Mouse (Mus musculus): ENCODE measurements at regions not wholly inside any gene's neighbourhood (a gene's known extent, or its start where the extent isn't known, plus 50 kb on each side); places are given as distances from the start of the nearest gene placed in this dataset.

DNA sequence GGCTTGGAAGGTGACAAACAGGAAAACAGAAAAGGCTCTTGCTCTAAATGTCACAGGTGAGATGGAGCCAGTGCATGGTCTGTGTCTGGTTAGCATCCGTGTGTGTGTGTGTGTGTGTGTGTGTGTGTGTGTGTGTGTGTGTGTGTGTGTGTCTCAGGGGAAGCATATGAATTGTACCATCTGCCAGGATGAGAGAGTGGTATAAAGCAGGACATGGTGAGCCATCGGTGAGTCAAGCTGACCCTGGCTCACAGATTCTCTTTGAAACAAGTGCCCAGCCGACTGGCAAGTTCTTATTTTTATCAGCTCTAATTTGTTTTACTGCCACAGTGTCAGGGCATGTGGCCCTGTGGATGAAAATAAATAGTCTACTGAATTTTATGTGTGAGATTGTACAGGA, 153.6 kb upstream of the Phyhipl start:
- Histone ChIP-seq H3K9me3 (no peaks in the 10 kb centered on the region), H3K4me1 (no peaks in the 10 kb centered on the region), H3K4me2 (no peak overlapping the region), H3K36me3 (no peaks in the 10 kb centered on the region), H3K27ac (replicated peaks) (no peak overlapping the region), H3K4me3 (no peak overlapping the region), H3K9ac (no peak overlapping the region), H3K27me3 (replicated peaks) (no peaks in the 10 kb centered on the region)
- ATAC-seq (ENCODE audit: extremely low read depth, insufficient number of reproducible peaks, low FRiP score, low TSS enrichment) = no peak
- WGBS = 70% methylated on average over 3 of the region's 3 CpGs

DNA sequence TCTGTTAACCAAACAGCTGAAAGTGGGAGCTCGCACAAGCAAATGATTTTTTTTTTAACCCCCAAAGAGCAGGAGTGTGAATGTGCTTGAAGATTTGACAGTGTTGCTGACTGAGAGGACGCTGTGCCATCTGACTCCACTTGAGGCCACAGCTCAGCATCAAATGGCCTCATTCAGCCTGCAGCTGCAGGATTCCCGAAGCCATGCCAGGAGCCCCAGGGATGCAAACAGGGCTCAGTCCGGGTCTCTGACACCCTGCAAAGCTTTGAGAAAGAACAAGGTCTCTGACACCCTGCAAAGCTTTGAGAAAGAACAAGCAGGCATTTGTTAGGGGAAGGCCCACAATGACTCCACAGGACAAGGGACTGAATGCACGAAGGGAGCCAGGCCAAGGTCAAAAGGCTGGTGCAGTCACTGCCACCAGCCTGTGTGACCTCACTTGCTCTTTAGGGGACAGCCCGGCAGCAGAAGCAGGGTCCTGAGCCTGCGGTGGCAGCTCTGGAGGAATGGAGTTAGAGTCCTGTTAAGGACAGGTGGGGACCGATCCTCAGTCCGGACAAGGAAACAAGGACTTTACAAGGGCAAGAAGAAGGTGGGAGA, 151.1 kb upstream of the Phyhipl start:
- no peaks in the 10 kb centered on the region for H3K36me3 ChIP-seq
- no peaks in the 10 kb centered on the region for H3K9me3 ChIP-seq
- H3K4me3 ChIP-seq = no peak overlapping the region
- no peaks in the 10 kb centered on the region for H3K27me3 ChIP-seq (replicated peaks)
- 50% methylated on average over 9 of the region's 9 CpGs for WGBS
- no peaks in the 10 kb centered on the region for H3K4me1 ChIP-seq
- no peak overlapping the region for H3K27ac ChIP-seq (replicated peaks)
- H3K4me2 ChIP-seq = no peak overlapping the region
- no peak for ATAC-seq (ENCODE audit: extremely low read depth, insufficient number of reproducible peaks, low FRiP score, low TSS enrichment)
- no peak overlapping the region for H3K9ac ChIP-seq

DNA sequence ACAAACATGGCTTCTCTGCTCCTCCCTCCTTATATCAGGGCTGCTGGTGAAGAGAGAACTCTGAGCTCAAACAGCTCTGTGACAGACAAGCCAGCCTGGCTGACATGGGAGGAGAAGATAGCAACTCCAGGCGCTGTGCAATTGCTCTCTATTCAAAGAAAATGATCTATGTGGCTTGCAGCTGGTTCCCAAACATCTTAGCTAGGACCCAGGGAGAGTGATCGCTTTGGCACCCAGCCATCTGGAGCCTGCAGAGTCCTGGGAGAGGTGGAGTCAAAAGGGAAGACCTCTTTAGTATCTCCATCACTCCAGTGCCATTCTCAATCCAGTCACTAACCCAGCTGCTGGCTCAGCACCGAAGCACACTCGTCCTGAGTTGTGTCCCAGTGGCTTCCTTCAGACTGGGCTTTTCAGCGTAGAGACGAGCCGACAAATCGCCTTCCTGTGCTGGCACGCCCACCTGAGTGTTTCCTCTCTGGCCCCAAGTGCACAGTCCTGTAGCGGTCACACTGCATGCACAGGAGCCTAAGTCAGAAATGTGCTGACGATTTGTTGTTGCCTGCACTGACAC, 145.1 kb upstream of the Phyhipl start:
- Histone ChIP-seq H3K4me2 (no peak overlapping the region), H3K36me3 (no peaks in the 10 kb centered on the region), H3K4me1 (peaks cover 7% of the 10 kb centered on the region), H3K4me3 (no peak overlapping the region), H3K27me3 (replicated peaks) (no peaks in the 10 kb centered on the region), H3K9me3 (no peaks in the 10 kb centered on the region), H3K27ac (replicated peaks) (no peak overlapping the region), H3K9ac (no peak overlapping the region)
- 52% methylated on average over 11 of the region's 11 CpGs for WGBS
- ATAC-seq (ENCODE audit: extremely low read depth, insufficient number of reproducible peaks, low FRiP score, low TSS enrichment) = no peak

DNA sequence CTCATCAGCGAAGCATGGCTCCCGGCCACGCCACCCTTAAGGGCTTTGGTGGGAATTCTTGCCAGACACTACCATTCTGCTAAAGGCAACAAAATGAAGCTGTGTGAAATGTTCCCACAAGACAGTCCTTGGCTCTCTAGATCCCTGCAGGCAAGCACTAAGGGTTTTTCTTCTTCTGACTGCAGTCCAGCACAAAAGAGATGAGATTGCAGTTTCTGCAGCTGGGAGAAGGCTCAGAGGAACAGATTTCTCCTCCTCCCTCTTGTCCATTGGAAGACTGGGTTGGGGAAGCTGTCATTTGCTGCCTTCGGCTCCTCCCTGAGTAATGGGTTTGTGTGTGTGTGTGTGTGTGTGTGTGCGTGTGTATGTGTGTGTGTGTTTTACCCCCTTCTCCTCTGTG, 144.1 kb upstream of the Phyhipl start:
- H3K4me2 ChIP-seq = no peak overlapping the region
- H3K4me3 ChIP-seq = no peak overlapping the region
- no peak for ATAC-seq (ENCODE audit: extremely low read depth, insufficient number of reproducible peaks, low FRiP score, low TSS enrichment)
- WGBS = 71% methylated on average over 5 of the region's 5 CpGs
- H3K4me1 ChIP-seq = peaks cover 7% of the 10 kb centered on the region
- no peak overlapping the region for H3K27ac ChIP-seq (replicated peaks)
- H3K9me3 ChIP-seq = no peaks in the 10 kb centered on the region
- H3K27me3 ChIP-seq (replicated peaks) = no peaks in the 10 kb centered on the region
- H3K36me3 ChIP-seq = no peaks in the 10 kb centered on the region
- no peak overlapping the region for H3K9ac ChIP-seq

DNA sequence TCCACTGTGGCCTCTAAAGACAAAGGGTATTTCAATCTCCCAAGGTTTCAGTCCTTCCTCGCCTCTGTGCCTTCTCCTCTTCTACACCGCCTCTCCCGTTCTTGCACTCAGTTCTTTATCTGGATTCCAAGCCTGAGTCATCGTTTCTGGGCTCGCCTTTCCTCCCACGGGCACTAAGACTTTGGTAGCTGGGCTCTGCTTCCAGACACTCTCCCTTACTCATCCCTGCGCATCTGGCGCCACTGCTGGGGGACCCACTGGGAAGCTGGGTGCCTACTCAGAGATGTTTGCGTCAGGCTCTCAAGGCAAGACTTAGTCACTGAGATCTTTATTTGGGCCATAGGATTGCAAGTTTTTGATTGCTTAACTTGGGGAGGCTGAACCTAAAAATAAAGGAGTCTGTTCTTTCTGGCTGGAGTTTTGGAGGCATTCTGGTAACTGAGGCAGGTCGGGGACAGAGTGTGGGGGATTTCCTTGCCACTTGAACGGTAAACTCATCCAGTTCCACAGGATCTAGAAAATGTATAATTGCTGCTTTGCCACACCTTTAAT, 143.5 kb upstream of the Phyhipl start:
- H3K9ac ChIP-seq = no peak overlapping the region
- WGBS = 65% methylated on average over 11 of the region's 11 CpGs
- no peaks in the 10 kb centered on the region for H3K36me3 ChIP-seq
- no peaks in the 10 kb centered on the region for H3K27me3 ChIP-seq (replicated peaks)
- H3K27ac ChIP-seq (replicated peaks) = no peak overlapping the region
- no peaks in the 10 kb centered on the region for H3K9me3 ChIP-seq
- H3K4me1 ChIP-seq = peaks cover 7% of the 10 kb centered on the region
- no peak overlapping the region for H3K4me2 ChIP-seq
- no peak for ATAC-seq (ENCODE audit: extremely low read depth, insufficient number of reproducible peaks, low FRiP score, low TSS enrichment)
- H3K4me3 ChIP-seq = no peak overlapping the region

DNA sequence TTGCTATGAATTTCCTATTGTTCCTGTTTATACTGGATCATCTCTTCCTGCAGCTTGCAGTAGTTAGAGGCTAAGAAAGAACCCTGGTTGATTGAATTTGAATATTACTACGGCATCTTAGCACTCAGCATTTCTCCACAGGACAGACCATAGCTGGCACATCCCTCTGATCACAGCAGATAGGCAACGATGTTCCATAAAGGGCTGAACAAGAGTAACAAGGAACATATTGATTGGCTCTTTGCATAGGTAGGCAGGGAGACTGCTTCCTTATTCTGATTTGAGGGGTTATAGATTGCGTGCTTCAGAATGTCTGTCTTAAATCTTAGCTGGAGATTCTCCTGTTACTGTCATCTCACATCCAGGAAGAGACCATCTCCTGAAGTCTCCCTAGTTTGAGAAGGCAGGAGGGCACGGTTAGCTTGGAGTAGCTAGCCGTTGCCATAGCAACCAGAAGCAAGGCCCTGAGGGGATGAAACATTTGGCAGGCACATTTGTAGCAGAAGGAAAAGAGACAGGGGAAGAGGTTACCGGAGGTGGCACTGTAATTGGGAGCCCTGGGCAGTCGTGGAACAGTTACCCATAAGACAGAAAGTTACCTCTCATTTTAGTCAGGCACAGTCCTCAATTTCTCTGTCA, 133.2 kb upstream of the Phyhipl start:
- Histone ChIP-seq H3K36me3 (no peaks in the 10 kb centered on the region), H3K27me3 (replicated peaks) (no peaks in the 10 kb centered on the region), H3K4me3 (no peak overlapping the region), H3K4me1 (no peaks in the 10 kb centered on the region), H3K27ac (replicated peaks) (no peak overlapping the region), H3K9ac (no peak overlapping the region), H3K9me3 (no peaks in the 10 kb centered on the region), H3K4me2 (no peak overlapping the region)
- ATAC-seq (ENCODE audit: extremely low read depth, insufficient number of reproducible peaks, low FRiP score, low TSS enrichment) = no peak
- WGBS = 56% methylated on average over 7 of the region's 7 CpGs

DNA sequence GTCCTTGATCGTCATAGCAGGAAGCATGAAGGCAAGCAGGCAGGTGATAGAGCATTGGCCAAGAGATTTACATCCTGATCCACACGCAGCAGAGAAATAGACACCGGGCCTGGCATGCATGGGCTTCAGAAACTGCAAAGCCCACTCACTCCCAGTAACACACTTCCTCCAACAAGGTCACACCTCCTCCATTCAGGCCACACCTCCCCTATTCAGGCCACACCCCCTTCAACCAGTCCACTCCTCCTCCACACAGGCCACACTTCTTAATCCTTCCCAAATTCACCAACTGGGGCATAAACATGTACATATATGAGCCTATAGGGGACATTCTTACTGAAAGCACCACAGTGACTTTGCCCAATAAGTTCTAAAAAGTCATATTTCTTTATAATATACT, 125.3 kb upstream of the Phyhipl start:
- Histone ChIP-seq H3K27me3 (replicated peaks) (no peaks in the 10 kb centered on the region), H3K4me3 (no peak overlapping the region), H3K27ac (replicated peaks) (no peak overlapping the region), H3K36me3 (no peaks in the 10 kb centered on the region), H3K9ac (no peak overlapping the region), H3K4me1 (no peaks in the 10 kb centered on the region), H3K4me2 (no peak overlapping the region), H3K9me3 (no peaks in the 10 kb centered on the region)
- no peak for ATAC-seq (ENCODE audit: extremely low read depth, insufficient number of reproducible peaks, low FRiP score, low TSS enrichment)
- 80% methylated on average over 3 of the region's 3 CpGs for WGBS

DNA sequence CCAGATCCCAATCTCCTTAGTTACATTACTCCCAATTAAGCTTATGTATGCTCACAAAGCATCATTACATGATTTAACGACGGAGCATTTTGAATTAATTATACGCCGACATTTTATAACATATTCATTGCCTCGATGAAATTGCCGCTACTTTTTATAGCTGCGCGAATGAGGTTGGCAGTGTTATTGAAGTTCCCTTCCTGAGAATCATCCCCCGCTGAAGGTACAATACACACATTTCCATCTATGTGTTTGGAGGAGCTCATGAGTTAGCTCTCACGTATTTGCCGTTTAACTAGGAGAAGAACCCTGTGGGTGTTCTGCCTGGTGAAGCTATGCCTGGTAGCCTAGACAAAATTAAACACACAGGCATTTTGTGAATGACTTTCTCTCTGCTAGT, 122.8 kb upstream of the Phyhipl start:
- Histone ChIP-seq H3K27ac (replicated peaks) (no peak overlapping the region), H3K4me1 (no peaks in the 10 kb centered on the region), H3K4me2 (no peak overlapping the region), H3K27me3 (replicated peaks) (no peaks in the 10 kb centered on the region), H3K9me3 (no peaks in the 10 kb centered on the region), H3K9ac (no peak overlapping the region), H3K4me3 (no peak overlapping the region), H3K36me3 (no peaks in the 10 kb centered on the region)
- no peak for ATAC-seq (ENCODE audit: extremely low read depth, insufficient number of reproducible peaks, low FRiP score, low TSS enrichment)
- WGBS = 85% methylated on average over 11 of the region's 11 CpGs

DNA sequence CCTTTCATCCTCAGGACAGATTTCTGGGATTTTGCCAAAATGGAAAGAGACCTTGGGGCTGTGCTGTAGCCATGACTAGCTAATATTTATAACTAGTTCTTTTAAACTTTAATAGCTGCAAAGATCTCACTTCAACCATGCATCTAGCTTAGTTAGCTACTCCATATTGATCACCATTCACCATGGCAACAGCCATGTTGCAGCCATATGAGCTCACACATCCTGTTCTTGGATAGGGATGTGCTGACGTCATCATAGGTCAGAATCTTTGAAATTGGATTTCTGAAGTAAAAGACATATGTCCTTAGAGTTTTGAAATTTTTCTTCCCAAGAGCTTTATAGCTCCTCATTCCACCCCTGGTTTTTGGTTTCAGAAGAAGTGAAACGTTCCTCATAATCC, 118.8 kb upstream of the Phyhipl start:
- H3K36me3 ChIP-seq = no peaks in the 10 kb centered on the region
- 51% methylated on average over 2 of the region's 2 CpGs for WGBS
- no peak overlapping the region for H3K9ac ChIP-seq
- no peaks in the 10 kb centered on the region for H3K4me1 ChIP-seq
- H3K4me3 ChIP-seq = no peak overlapping the region
- H3K27ac ChIP-seq (replicated peaks) = no peak overlapping the region
- no peaks in the 10 kb centered on the region for H3K27me3 ChIP-seq (replicated peaks)
- ATAC-seq (ENCODE audit: extremely low read depth, insufficient number of reproducible peaks, low FRiP score, low TSS enrichment) = no peak
- H3K4me2 ChIP-seq = no peak overlapping the region
- no peaks in the 10 kb centered on the region for H3K9me3 ChIP-seq

DNA sequence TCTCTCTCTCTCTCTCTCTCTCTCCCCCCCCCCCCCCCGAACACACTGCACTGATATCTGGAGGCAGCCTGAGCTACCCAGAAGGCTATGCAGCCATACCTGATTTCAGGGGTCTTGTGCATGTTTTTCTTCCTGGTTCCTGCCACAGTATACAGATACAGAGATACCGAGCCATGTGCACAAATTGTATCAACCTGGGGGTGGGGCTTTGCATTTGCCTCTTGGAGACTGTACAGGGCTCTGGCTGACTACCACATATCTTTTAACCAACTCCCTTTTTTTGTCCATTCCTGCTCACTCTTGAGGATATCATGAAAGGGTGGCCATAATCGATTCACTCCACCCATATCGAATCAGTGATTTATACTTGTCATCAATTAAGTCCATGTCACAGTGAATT, 118.4 kb upstream of the Phyhipl start:
- WGBS = 84% methylated on average over 3 of the region's 4 CpGs
- no peak for ATAC-seq (ENCODE audit: extremely low read depth, insufficient number of reproducible peaks, low FRiP score, low TSS enrichment)

DNA sequence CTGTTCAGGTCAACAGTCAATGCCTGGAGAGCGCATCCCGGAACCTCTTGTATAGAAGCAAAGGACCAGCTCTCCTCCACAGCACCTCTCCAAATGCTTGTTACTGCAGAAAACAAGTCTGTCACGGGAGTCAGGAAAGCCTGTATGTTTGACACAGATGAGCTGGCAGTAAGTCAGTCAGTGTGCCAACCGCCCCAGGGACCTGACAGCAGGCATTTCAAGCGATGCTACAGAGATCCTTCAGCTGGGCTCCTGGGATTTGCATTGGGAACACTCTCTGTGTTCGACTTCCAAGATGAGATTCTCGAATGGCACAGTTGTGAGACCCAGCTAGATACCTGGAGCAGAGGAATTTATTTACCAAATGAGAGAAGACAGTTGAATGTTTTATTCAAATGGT, 111.7 kb upstream of the Phyhipl start:
- Histone ChIP-seq H3K27me3 (replicated peaks) (no peaks in the 10 kb centered on the region), H3K27ac (replicated peaks) (no peak overlapping the region), H3K9ac (no peak overlapping the region), H3K4me3 (no peak overlapping the region), H3K4me1 (no peaks in the 10 kb centered on the region), H3K9me3 (no peaks in the 10 kb centered on the region), H3K36me3 (no peaks in the 10 kb centered on the region), H3K4me2 (no peak overlapping the region)
- 75% methylated on average over 7 of the region's 7 CpGs for WGBS
- no peak for ATAC-seq (ENCODE audit: extremely low read depth, insufficient number of reproducible peaks, low FRiP score, low TSS enrichment)

More for the DNA sequence above, 118.4 kb upstream of the Phyhipl start:
- H3K4me3 ChIP-seq = no peak overlapping the region
- H3K27ac ChIP-seq (replicated peaks) = no peak overlapping the region
- H3K4me2 ChIP-seq = no peak overlapping the region
- H3K27me3 ChIP-seq (replicated peaks) = no peaks in the 10 kb centered on the region
- H3K9me3 ChIP-seq = no peaks in the 10 kb centered on the region
- H3K36me3 ChIP-seq = no peaks in the 10 kb centered on the region
- H3K4me1 ChIP-seq = no peaks in the 10 kb centered on the region
- H3K9ac ChIP-seq = no peak overlapping the region

DNA sequence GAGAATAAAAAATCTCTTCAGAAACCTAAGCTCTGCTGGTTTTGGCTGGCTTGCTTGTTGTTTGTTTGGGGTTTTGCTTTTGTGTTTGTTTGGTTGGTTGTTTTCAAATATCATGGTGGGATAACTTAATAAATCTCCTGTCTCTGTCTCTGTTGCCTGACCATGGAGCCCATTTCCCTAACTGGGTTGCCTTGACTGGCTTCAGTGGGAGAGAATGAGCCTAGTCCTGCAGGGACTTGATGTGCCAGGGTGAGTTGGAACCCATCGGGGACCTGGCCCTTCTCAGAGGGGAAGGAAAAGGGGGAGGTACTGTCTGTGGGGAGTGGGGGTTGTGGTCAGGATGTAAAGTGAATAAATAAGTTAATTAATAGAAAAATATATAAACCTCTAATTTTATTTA, 111.1 kb upstream of the Phyhipl start:
- no peak for ATAC-seq (ENCODE audit: extremely low read depth, insufficient number of reproducible peaks, low FRiP score, low TSS enrichment)
- H3K4me1 ChIP-seq = no peaks in the 10 kb centered on the region
- H3K4me3 ChIP-seq = no peak overlapping the region
- no peaks in the 10 kb centered on the region for H3K36me3 ChIP-seq
- H3K4me2 ChIP-seq = no peak overlapping the region
- H3K9ac ChIP-seq = no peak overlapping the region
- 80% methylated on average over 1 of the region's 1 CpGs for WGBS
- H3K9me3 ChIP-seq = no peaks in the 10 kb centered on the region
- no peak overlapping the region for H3K27ac ChIP-seq (replicated peaks)
- no peaks in the 10 kb centered on the region for H3K27me3 ChIP-seq (replicated peaks)

Measured in heart, embryonic 13.5 days (tissue).